Mouse (Mus musculus) E14TG2a.4 (cell line): ENCODE results near the gene Col17a1.

Source experiments
- H3K27me3 ChIP-seq: 2 replicates; pipeline ENCODE4 v1.6.1; 2014; ENCODE audit warnings: low read length, control low read depth; ENCODE audit not compliant: insufficient read depth
- H3K36me3 ChIP-seq: 2 replicates; pipeline ENCODE4 v1.6.1; 2014; ENCODE audit warnings: low read length, control low read depth; ENCODE audit not compliant: insufficient read depth
- H3K4me1 ChIP-seq: replicated peaks from 2 replicates; pipeline ENCODE4 v1.6.1; 2014; ENCODE audit warnings: low read depth, low read length, control low read depth
- H3K4me3 ChIP-seq: replicated peaks from 2 replicates; pipeline ENCODE4 v1.5.1; 2014; ENCODE audit warnings: mild to moderate bottlenecking, low read length
- H3K9me3 ChIP-seq: 2 replicates; pipeline ENCODE4 v1.6.1; 2014; ENCODE audit warnings: low read length, control low read depth
- CTCF ChIP-seq: conservative IDR thresholded peaks from 2 replicates; pipeline ENCODE4 v1.5.1; 2014; ENCODE audit warnings: low read length
- NANOG ChIP-seq: IDR thresholded peaks from 2 replicates; pipeline ENCODE4 v1.6.1; 2014; ENCODE audit warnings: borderline replicate concordance, low read length, mixed read lengths
- POU5F1 ChIP-seq: IDR thresholded peaks from 2 replicates; pipeline ENCODE4 v1.6.1; 2014; ENCODE audit warnings: low read length, borderline replicate concordance

Gene Col17a1

GRCm38 (mm10) chr19:47613442-47613841, 78.5 kb downstream of the Col17a1 start:
- Histone ChIP-seq H3K27me3 (no peaks in the 10 kb centered on the region), H3K9me3 (no peaks in the 10 kb centered on the region), H3K36me3 (peaks cover 9% of the 10 kb centered on the region; the same call in 1 of the 2 replicates), H3K4me3 (no peak overlapping the region), H3K4me1 (no peaks in the 10 kb centered on the region)
- TF ChIP-seq NANOG (no peak), CTCF (no peak), POU5F1 (no peak)

GRCm38 (mm10) chr19:47608513-47608912, 83.4 kb downstream of the Col17a1 start:
- Histone ChIP-seq H3K27me3 (no peaks in the 10 kb centered on the region), H3K9me3 (no peaks in the 10 kb centered on the region), H3K4me3 (no peak overlapping the region), H3K4me1 (no peaks in the 10 kb centered on the region), H3K36me3 (peaks cover 4% of the 10 kb centered on the region; the same call in 1 of the 2 replicates)
- TF ChIP-seq POU5F1 (no peak), NANOG (no peak), CTCF (no peak)
